In genomic region chr8:116994016-116994716, GRCm38 (mm10) we compare ENCODE assay signal across 7 mouse cellular contexts. TPM values are rescaled to one million over a fixed set of nuclear protein-coding genes. Genes with fewer than 3 reads are reported as not detected.
DNase-seq lines count a peak whose midpoint lies in the region; ATAC-seq and TF ChIP-seq lines count a peak whose summit lies in the region.

No protein-coding gene starts in this region.

- no peak overlapping the region for H3K9ac ChIP-seq in embryonic facial prominence, embryonic 15.5 days
- peak overlapping the region; percentile 47 for H3K9ac ChIP-seq in intestine, embryonic 15.5 days
- H3K9ac ChIP-seq in neural tube, embryonic 13.5 days: peak overlapping the region; percentile 56; the same call in 1 of the 2 replicates

- no peak for TF ChIP-seq CTCF in layer of hippocampus, adult 2 months (conservative IDR thresholded peaks at IDR 0.05)

- H3K4me1 ChIP-seq in embryonic facial prominence, embryonic 15.5 days: peaks cover 14% of the 10 kb centered on the region; the same call in 1 of the 2 replicates
- peaks cover 8% of the 10 kb centered on the region; the same call in 1 of the 2 replicates for H3K4me1 ChIP-seq in intestine, embryonic 15.5 days (replicated peaks)
- peaks cover 18% of the 10 kb centered on the region for H3K4me1 ChIP-seq in neural tube, embryonic 13.5 days (replicated peaks)

- H3K9me3 ChIP-seq in embryonic facial prominence, embryonic 15.5 days (replicated peaks): no peaks in the 10 kb centered on the region
- no peaks in the 10 kb centered on the region for H3K9me3 ChIP-seq in intestine, embryonic 15.5 days
- no peaks in the 10 kb centered on the region for H3K9me3 ChIP-seq in neural tube, embryonic 13.5 days

- WGBS in embryonic facial prominence, embryonic 15.5 days: 63% methylated on average over 11 of the region's 11 CpGs
- 57% methylated on average over 11 of the region's 11 CpGs for WGBS in intestine, embryonic 15.5 days
- 63% methylated on average over 11 of the region's 11 CpGs for WGBS in neural tube, embryonic 13.5 days

- peak overlapping the region; percentile 95 for H3K4me2 ChIP-seq in embryonic facial prominence, embryonic 15.5 days (replicated peaks)
- peak overlapping the region; percentile 86 for H3K4me2 ChIP-seq in intestine, embryonic 15.5 days (replicated peaks)
- peak overlapping the region; percentile 94 for H3K4me2 ChIP-seq in neural tube, embryonic 13.5 days

- H3K27ac ChIP-seq in layer of hippocampus, adult 2 months: peak overlapping the region; percentile 85; the same call in 1 of the 2 replicates
- H3K27ac ChIP-seq in embryonic facial prominence, embryonic 15.5 days (replicated peaks): no peak overlapping the region
- H3K27ac ChIP-seq in intestine, embryonic 15.5 days: no peak overlapping the region
- H3K27ac ChIP-seq in neural tube, embryonic 13.5 days (replicated peaks): 0 out of 2 replicates have a peak overlapping the region, but pooled peaks have one; percentile 34

- DNase-seq in layer of hippocampus, adult 2 months (ENCODE audit: low spot score in 2 of 2): no peak
- DNase-seq in layer of hippocampus, postnatal 14 days (ENCODE audit: low spot score in 2 of 2): no peak
- DNase-seq in gastrocnemius, postnatal 10 days: no peak
- DNase-seq in T-cell, adult 2 months (ENCODE audit: low spot score): no peak

- H3K36me3 ChIP-seq in embryonic facial prominence, embryonic 15.5 days: no peaks in the 10 kb centered on the region
- no peaks in the 10 kb centered on the region for H3K36me3 ChIP-seq in intestine, embryonic 15.5 days
- H3K36me3 ChIP-seq in neural tube, embryonic 13.5 days: no peaks in the 10 kb centered on the region

- H3K4me3 ChIP-seq in layer of hippocampus, adult 2 months: peak overlapping the region; percentile 62
- peak overlapping the region; percentile 87 for H3K4me3 ChIP-seq in embryonic facial prominence, embryonic 15.5 days (replicated peaks)
- peak overlapping the region; percentile 67 for H3K4me3 ChIP-seq in intestine, embryonic 15.5 days (replicated peaks)
- peak overlapping the region; percentile 73 for H3K4me3 ChIP-seq in neural tube, embryonic 13.5 days

- H3K27me3 ChIP-seq in embryonic facial prominence, embryonic 15.5 days: no peaks in the 10 kb centered on the region
- H3K27me3 ChIP-seq in intestine, embryonic 15.5 days (replicated peaks): no peaks in the 10 kb centered on the region
- H3K27me3 ChIP-seq in neural tube, embryonic 13.5 days: no peaks in the 10 kb centered on the region

- ATAC-seq in embryonic facial prominence, embryonic 15.5 days (ENCODE audit: insufficient number of reproducible peaks, low FRiP score, low TSS enrichment, low read depth): no peak
- ATAC-seq in intestine, embryonic 15.5 days: no peak
- no peak for ATAC-seq in neural tube, embryonic 13.5 days (ENCODE audit: low read depth)

RNA-seq across cellular contexts. Expression of gene Gcsh, which starts 0.8 kb away (rescaled TPM):
- total RNA-seq in layer of hippocampus, adult 2 months (2021): 10 to 100 TPM; 39.9 to 42.9 TPM
- 10 to 100 TPM; 49.1 to 55.1 TPM for total RNA-seq in layer of hippocampus, postnatal 14 days (2021)
- 82.4 and 86.5 TPM in 2 replicates for polyA plus RNA-seq in embryonic facial prominence, embryonic 15.5 days (2015; fragmentation: Nextera tagmentation; extraction: Ambion mirVana)
- polyA plus RNA-seq in intestine, embryonic 15.5 days (2015; fragmentation: Nextera tagmentation; extraction: Ambion mirVana): 165 and 181 TPM in 2 replicates
- 111 and 114 TPM in 2 replicates for polyA plus RNA-seq in neural tube, embryonic 13.5 days (2015; fragmentation: Nextera tagmentation; extraction: Ambion mirVana)
- 10 to 100 TPM; 44.7 to 52.5 TPM for total RNA-seq in gastrocnemius, postnatal 10 days (2021)

RNA-seq across cellular contexts. Expression of gene 1700030J22Rik, which starts 15.4 kb away (rescaled TPM):
- total RNA-seq in layer of hippocampus, adult 2 months (2021): 1 to 10 TPM; 6.9 to 7.5 TPM
- total RNA-seq in layer of hippocampus, postnatal 14 days (2021): 1 to 10 TPM; 9.5 to 9.7 TPM
- polyA plus RNA-seq in embryonic facial prominence, embryonic 15.5 days (2015; fragmentation: Nextera tagmentation; extraction: Ambion mirVana): 3.4 and 4.1 TPM in 2 replicates
- polyA plus RNA-seq in intestine, embryonic 15.5 days (2015; fragmentation: Nextera tagmentation; extraction: Ambion mirVana): 1.2 and 1.3 TPM in 2 replicates
- polyA plus RNA-seq in neural tube, embryonic 13.5 days (2015; fragmentation: Nextera tagmentation; extraction: Ambion mirVana): 4.9 and 6.5 TPM in 2 replicates
- under 1 TPM; 0.14 to 0.23 TPM for total RNA-seq in gastrocnemius, postnatal 10 days (2021)

RNA-seq across cellular contexts. Expression of gene Atmin, which starts 51.0 kb away (rescaled TPM):
- 10 to 100 TPM; 41.6 to 42.2 TPM for total RNA-seq in layer of hippocampus, adult 2 months (2021)
- 10 to 100 TPM; 35.0 to 37.5 TPM for total RNA-seq in layer of hippocampus, postnatal 14 days (2021)
- 10.9 and 12.5 TPM in 2 replicates for polyA plus RNA-seq in embryonic facial prominence, embryonic 15.5 days (2015; fragmentation: Nextera tagmentation; extraction: Ambion mirVana)
- polyA plus RNA-seq in intestine, embryonic 15.5 days (2015; fragmentation: Nextera tagmentation; extraction: Ambion mirVana): 9.5 and 10.2 TPM in 2 replicates
- 20.6 and 21.4 TPM in 2 replicates for polyA plus RNA-seq in neural tube, embryonic 13.5 days (2015; fragmentation: Nextera tagmentation; extraction: Ambion mirVana)
- total RNA-seq in gastrocnemius, postnatal 10 days (2021): 10 to 100 TPM; 12.0 to 14.5 TPM

Comparison
In these comparisons a context has a peak if more than half of its experiments do, and no peak if none do; other contexts are left out.
1. H3K27ac ChIP-seq: peak in layer of hippocampus, adult 2 months (single experiment) and neural tube, embryonic 13.5 days (single experiment); none in embryonic facial prominence, embryonic 15.5 days (single experiment) and intestine, embryonic 15.5 days (single experiment).
2. RNA of gene 1700030J22Rik, which starts 15.4 kb away (total RNA-seq): 9.5 to 9.7 TPM in layer of hippocampus, postnatal 14 days and 6.9 to 7.5 TPM in layer of hippocampus, adult 2 months; 0.14 to 0.23 TPM in gastrocnemius, postnatal 10 days; every median in the first group is over 4 times any median in the second.
3. Peak in every context shown above with its lines, with median percentiles within 50 percentile points of each other: H3K4me3 ChIP-seq and H3K4me2 ChIP-seq.